Mouse (Mus musculus) heart, adult 11 months (tissue): ENCODE results near the gene Ptges2.
A peak's percentile ranks its signal among the peaks of the same experiment; 100 is the strongest.

Experiments
- DNase-seq: peaks from one replicate; pipeline ENCODE4 v3.0.0; 2022

Gene Ptges2

GRCm38 (mm10) chr2:32416556-32416955, 20.9 kb downstream of the Ptges2 start:
- peak; percentile 95 for DNase-seq

- no peak for DNase-seq
Measured at GRCm38 (mm10) chr2:32417486-32417885, 21.8 kb downstream of the Ptges2 start.

- DNase-seq: no peak
Measured at GRCm38 (mm10) chr2:32418430-32419151, 22.9 kb downstream of the Ptges2 start.

- DNase-seq: peak; percentile 98
Measured at GRCm38 (mm10) chr2:32419359-32419758, 23.7 kb downstream of the Ptges2 start.

- no peak for DNase-seq
Measured at GRCm38 (mm10) chr2:32420066-32420608, 24.4 kb downstream of the Ptges2 start.

GRCm38 (mm10) chr2:32420647-32421046, 25.0 kb downstream of the Ptges2 start:
- DNase-seq: peak; percentile 94

- peak; percentile 93 for DNase-seq
Measured at GRCm38 (mm10) chr2:32421851-32422251, 26.2 kb downstream of the Ptges2 start.

GRCm38 (mm10) chr2:32423481-32424331, 28.0 kb downstream of the Ptges2 start:
- peak; percentile 99 for DNase-seq

- DNase-seq: no peak
Measured at GRCm38 (mm10) chr2:32424796-32425195, 29.1 kb downstream of the Ptges2 start.

GRCm38 (mm10) chr2:32425568-32425967, 29.9 kb downstream of the Ptges2 start:
- DNase-seq: no peak

GRCm38 (mm10) chr2:32426141-32426540, 30.4 kb downstream of the Ptges2 start:
- no peak for DNase-seq

GRCm38 (mm10) chr2:32427720-32428119, 32.0 kb downstream of the Ptges2 start:
- DNase-seq: no peak

GRCm38 (mm10) chr2:32428262-32428722, 32.6 kb downstream of the Ptges2 start:
- peak; percentile 94 for DNase-seq

GRCm38 (mm10) chr2:32429215-32429891, 33.7 kb downstream of the Ptges2 start:
- DNase-seq: peak; percentile 93

- peak; percentile 99 for DNase-seq
Measured at GRCm38 (mm10) chr2:32430701-32431676, 35.3 kb downstream of the Ptges2 start.

- peak; percentile 96 for DNase-seq
Measured at GRCm38 (mm10) chr2:32436686-32437372, 41.1 kb downstream of the Ptges2 start.

GRCm38 (mm10) chr2:32437612-32438166, 42.0 kb downstream of the Ptges2 start:
- DNase-seq: no peak

GRCm38 (mm10) chr2:32438733-32439132, 43.0 kb downstream of the Ptges2 start:
- DNase-seq: no peak

- no peak for DNase-seq
Measured at GRCm38 (mm10) chr2:32439177-32439576, 43.5 kb downstream of the Ptges2 start.

- DNase-seq: no peak
Measured at GRCm38 (mm10) chr2:32440164-32440563, 44.5 kb downstream of the Ptges2 start.

GRCm38 (mm10) chr2:32440632-32441031, 44.9 kb downstream of the Ptges2 start:
- no peak for DNase-seq
